Mouse (Mus musculus): Measurements from ENCODE around the gene Vmn1r118. TPM values are rescaled to one million over a fixed set of nuclear protein-coding genes. Genes with fewer than 3 reads are reported as not detected.

Vmn1r118 gene
- not detected in 4 replicates for total RNA-seq (2023)

DNA sequence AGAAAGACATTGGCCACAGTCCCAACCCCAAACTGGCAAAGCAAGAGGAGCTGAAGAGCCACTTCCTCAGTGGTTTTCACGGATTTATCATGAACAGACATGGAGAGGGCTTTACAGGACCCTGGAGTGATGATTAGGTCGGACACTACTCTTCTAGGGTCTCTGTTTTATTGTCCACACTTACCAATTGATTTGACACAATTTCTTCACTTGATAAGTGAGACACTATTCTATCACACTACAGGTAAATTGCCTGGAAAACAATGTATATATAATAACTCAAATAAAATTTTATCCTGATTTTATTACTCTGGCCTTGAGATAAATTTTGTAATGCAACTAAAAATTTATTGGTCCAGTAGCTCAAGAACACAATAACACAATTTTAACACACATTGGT lies at the start of gene Vmn1r118:
Gene Vmn1r118, minus strand, starts transcription at position 101 of the 400 bp plus-strand sequence.

GRCm38 (mm10) chr7:20884021-20884420 lies 28.1 kb downstream of the Vmn1r118 start, which contains the start of gene Vmn1r117:
Gene Vmn1r117, minus strand, starts transcription at chr7:20884121.

DNA sequence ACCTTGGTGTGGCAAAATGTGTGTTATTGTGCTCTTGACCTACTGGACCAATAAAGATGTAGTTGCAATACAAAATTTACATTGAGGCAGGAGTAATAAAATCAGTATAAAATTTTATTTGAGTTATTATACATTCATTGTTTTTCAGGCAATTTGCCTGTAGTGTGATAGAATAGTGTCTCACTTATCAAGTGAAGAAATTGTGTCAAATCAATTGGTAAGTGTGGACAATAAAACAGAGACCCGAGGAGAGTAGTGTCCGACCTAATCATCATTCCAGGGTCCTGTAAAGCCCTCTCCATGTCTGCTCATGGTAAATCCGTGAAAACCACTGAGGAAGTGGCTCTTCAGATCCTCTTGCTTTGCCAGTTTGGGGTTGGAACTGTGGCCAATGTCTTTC lies 40.2 kb downstream of the Vmn1r118 start, which contains the start of gene Vmn1r116:
Gene Vmn1r116, plus strand, starts transcription at position 301 of the 400 bp plus-strand sequence.

Other genes starting within 250 kb of the Vmn1r118 start
- not detected in 4 replicates for gene Vmn1r107, start 243.4 kb downstream of the Vmn1r118 start, total RNA-seq (2023)
- gene Vmn1r111, start 209.1 kb downstream of the Vmn1r118 start, total RNA-seq (2023): not detected in 4 replicates
- gene Gm10668, start 181.7 kb downstream of the Vmn1r118 start, total RNA-seq (2023): not detected in 4 replicates
- not detected in 4 replicates for gene Vmn1r112, start 141.2 kb downstream of the Vmn1r118 start, total RNA-seq (2023)
- gene Vmn1r113, start 125.1 kb downstream of the Vmn1r118 start, total RNA-seq (2023): not detected in 4 replicates
- gene Vmn1r114, start 100.2 kb downstream of the Vmn1r118 start, total RNA-seq (2023): not detected in 4 replicates
- gene Vmn1r115, start 67.4 kb downstream of the Vmn1r118 start, total RNA-seq (2023): not detected in 4 replicates
- not detected in 4 replicates for gene Vmn1r116, start 40.1 kb downstream of the Vmn1r118 start, total RNA-seq (2023)
- gene Vmn1r117, start 28.2 kb downstream of the Vmn1r118 start, total RNA-seq (2023): not detected in 4 replicates
- not detected in 4 replicates for gene Vmn1r119, start 100.1 kb upstream of the Vmn1r118 start, total RNA-seq (2023)
- gene Vmn1r120, start 141.4 kb upstream of the Vmn1r118 start, total RNA-seq (2023): not detected in 4 replicates
- not detected in 4 replicates for gene Vmn1r121, start 186.2 kb upstream of the Vmn1r118 start, total RNA-seq (2023)
- gene Vmn1r122, start 221.8 kb upstream of the Vmn1r118 start, total RNA-seq (2023): not detected in 4 replicates
- gene Vmn1r123, start 249.8 kb upstream of the Vmn1r118 start, total RNA-seq (2023): not detected in 4 replicates